Mouse (Mus musculus): ENCODE results near the gene Pcyt1a.

Gene Pcyt1a

DNA sequence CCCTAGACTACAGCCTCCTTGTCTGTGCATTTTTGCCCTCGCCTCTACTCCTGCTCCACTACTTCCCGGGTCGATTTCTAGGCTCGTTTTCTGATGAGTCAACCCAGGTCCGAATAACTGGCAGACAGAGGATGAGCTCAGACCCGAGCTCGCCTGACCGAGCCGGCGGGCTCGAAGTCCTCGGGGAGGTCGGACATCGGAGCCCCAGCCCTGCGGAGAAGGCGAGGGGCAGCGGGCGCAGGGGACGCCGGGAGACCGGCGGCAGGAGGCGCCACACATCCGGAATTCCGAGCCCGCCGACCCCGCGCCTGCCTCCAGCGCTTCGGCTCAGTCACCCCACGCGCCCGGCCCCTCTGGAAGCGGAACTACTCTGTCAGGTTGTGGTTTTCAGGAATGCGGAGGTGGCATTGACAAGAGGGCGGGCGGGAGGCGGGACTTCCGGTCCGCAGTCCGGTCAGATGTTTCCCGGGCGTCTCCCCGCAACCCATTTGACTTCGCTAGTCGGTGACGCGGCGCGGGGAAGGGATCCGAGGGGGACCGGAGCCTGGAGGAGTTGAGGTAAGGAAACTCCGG is at the start of gene Pcyt1a:
TSS of gene Pcyt1a (plus strand) at position 448 of the 573 bp plus-strand sequence.
- peak; percentile 88 for DNase-seq (ENCODE audit: low read depth, low spot score)

DNA sequence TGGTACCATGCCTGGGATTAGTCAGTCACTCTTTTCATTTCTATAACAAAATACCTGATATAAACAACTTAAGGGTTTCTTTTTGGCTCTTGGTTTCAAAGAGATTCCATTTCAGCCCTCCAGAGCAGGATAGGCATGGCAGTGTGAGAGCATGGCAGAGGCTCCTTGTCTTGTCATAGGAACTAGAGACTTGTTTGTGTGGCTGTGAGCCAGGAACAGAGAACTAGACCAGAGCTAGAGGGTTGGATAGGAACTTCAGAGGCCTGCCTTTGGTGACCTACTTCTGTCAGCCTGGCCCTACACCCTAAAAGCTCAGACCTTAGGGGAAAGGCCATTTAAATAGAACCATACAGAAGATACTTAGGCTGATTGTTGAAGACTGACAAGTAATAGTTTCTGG is 47.8 kb upstream of the Pcyt1a start:
- DNase-seq (ENCODE audit: low read depth, low spot score): no peak

DNA sequence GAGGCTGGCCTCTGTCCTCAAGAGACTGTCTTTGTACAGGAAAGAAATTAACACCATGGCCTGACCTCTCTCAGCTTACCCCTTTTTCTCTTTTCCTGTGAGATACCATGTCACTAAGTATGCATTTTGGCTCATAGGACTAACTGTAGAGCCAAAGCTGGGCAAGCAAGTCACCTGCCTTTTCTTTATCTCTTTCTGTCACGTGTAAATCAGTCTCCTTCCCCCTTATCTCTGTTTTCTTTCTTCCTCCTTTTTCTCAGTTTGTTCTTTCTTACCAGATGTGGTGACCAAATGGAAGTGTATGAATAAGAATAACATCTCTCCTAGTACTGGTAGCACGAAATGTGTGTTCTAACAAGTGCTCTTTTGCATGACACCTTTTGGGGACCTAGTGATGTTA is 45.8 kb upstream of the Pcyt1a start:
- no peak for DNase-seq (ENCODE audit: low read depth, low spot score)

DNA sequence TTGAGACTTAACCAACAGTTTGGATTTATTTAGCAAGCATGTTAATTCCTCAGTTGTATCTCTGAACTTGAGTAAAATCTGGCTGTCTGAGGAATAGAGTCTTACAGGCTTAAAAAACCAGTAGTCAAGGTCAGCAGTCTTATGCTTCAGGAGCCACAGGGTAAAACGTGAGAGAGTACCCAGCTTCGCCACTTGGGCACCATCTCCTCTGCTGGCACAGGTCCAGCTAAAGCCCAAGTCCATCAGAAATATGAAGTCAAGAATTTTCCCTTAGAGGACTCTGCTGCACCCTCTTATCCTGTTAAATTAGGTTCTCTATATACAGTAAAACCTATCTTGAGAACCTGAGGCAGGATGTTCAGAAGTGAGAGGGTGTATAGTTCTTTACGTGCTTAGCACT is 43.9 kb upstream of the Pcyt1a start:
- DNase-seq (ENCODE audit: low read depth, low spot score): no peak

DNA sequence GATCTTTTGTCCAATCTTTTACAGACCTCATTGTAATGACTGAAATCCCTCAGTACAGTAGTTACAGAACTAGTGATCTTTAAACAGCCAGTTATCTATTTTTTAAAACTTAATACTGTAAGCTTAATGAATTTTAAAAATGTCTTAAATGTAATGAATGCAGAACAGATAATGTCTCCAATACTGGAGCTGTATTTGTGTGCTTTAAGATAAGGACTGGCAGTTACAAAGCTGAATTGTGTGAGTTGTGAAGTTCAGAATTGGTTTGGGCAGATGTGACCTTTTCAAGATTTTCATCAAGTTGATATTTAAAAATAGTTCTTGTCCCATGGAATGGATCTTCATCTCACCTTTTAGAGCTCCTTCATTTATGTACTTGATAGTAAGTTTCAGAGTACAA is 41.7 kb upstream of the Pcyt1a start:
- no peak for DNase-seq (ENCODE audit: low read depth, low spot score)

DNA sequence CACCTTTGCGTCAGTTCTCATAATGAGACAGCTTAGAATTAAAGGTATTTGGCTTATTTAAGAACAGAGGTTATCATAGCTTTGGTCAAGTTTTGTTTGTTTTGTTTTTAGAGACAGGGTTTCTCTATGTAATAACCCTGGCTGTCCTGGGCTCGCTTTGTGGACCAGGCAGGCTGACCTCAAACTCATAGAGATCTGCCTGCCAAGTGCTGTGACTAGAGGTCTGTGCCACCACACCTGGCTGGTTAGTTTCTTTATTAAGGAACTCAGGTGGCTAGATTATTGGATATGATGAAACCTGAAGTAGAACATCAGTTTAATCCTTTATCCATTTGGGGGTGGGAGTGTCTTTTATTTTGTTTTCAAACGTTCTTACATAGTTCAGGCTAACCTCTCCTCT is 40.9 kb upstream of the Pcyt1a start:
- DNase-seq (ENCODE audit: low read depth, low spot score): no peak

DNA sequence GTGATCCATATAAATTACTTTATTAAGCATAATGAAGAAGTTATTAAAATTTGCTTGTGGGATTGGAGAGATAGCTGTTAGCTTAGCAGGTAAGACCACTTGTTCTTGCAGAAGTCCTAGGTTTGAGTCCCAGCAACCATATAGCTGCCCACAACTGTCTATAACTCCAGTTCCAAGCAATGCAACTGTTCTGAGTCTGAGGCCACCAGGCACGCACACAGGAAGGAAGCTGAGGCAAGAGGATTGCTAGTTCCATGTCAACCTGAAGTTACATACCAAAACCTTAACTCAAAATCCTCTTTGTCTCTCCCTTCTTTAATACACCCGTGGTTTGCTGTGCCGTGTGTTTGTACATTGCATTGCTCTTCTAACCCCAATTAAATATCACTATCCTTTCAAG is 39.8 kb upstream of the Pcyt1a start:
- no peak for DNase-seq (ENCODE audit: low read depth, low spot score)

DNA sequence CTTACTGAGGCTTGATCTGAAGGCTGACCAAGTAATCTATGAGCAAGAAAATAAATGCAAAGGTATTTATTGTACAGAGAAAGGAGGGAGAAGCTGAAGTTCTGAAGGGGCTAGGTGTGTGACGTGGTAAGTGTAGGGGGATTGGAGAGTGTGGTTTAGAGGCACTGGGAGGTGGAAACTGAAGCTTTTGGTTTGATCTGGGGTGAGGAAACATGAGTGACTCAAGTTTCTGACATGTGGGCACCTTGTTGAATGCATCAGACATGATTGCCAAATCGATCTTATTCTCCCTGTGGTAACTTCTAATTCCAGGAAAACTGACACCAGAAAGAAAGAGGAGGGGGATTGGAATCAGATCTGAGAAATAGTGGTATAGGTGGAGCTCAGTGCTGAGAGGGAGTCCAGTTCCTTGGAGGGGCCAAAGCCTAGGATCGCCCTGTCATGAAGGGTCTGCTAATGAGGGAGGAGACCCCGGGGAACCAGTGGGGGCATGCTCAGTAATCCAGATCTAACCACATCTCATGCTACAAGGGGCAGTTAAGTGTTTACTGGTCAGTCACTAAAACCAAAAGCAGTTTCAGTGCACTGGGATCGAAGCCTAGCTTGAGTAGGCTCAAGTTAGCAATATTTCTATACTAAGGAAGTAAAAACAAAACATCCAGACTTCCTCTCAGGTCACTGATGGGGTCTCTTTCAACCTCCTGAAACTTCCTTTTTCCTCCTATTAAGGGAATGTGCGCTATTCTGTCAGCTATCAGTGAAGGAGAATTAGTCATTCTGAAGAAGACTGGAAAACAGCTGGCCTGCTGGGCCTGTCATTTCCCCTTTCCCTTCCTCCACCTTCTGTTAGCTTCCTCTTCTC is 34.8 kb upstream of the Pcyt1a start:
- no peak for DNase-seq (ENCODE audit: low read depth, low spot score)

DNA sequence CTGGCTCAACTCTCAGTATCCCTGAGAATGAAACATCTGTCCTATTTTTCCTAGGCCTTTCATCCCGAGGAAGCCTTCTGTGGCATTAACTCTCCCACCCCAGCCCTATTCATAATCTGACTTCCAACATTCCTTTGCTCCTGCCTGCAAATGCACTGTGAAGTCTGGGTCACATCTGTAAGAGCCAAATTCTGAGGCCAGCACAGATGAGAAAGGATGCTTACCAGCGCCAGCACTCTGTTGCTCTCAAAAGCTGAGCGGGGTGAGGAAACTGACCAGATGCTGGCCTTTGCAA is 34.2 kb upstream of the Pcyt1a start:
- DNase-seq (ENCODE audit: low read depth, low spot score): no peak

DNA sequence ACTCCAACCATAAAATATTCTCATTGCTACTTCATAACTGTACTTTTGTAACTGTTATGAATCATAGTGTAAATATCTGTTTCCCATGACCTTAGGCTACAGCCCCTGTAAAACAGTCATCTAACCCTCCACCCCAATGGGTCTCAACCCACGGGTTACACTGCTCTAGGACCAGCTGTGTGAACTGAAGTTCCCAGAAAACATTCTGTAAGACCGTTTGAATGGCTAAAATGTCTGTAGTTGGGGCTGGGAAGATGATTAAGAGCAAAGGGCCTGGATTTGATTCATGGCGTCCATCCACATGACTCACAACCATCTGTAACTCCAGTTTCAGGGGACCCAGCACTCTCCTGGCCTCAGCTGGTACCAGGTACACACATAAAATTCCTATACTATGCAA is 32.5 kb upstream of the Pcyt1a start:
- DNase-seq (ENCODE audit: low read depth, low spot score): no peak

DNA sequence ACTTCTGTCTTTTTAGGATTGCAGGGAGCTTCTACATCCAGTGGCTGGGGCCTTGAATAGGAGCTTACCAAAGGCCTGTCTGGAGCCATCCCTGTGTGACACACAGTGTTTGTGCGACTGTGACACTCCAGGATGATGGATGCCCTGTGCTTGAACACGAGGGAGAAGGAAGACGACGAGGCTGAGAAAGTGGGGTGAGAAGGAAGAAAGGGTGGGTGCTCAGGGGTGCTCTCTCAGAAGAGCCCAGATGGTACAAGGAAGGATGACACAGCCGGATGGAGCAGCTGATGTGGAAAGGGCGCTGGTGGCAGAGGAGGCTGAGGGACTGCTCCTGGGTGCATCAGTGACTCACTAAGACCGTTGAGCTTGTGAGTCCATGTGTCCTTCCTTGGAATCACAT is 30.5 kb upstream of the Pcyt1a start, which contains the start of gene Tm4sf19:
TSS of gene Tm4sf19 (plus strand) at position 240 of the 400 bp plus-strand sequence.
- DNase-seq (ENCODE audit: low read depth, low spot score): no peak

DNA sequence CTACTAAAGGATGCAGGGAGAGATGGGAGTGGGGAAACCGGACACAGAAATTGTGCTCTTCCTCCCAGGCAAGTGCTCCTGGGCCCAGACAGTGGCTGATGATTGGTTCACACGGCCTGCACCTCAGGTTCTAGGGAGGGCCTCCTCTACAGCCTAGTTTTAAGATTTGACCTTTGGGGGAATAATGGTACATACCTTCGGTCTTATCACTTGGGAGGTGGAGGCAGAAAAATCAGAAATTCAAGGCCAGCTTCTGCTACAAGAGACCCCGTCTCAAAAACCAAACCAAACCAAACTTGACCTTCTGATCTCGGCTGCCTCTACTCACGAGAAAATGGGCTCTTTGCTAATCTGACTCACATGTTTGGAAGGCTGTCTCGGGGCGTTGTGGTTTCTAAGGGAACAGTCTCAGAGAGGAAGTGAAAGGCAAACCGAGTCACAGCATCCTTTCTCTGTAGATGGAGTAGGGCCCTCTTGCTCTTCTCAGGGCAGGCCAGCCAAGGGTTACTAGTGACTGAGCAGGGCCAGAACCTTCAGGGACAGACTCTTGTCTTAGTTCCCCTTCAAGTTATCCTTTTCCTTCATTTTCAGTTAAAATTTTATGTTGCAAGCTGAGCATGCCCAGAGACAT is 29.3 kb upstream of the Pcyt1a start:
- DNase-seq (ENCODE audit: low read depth, low spot score): peak; percentile 22

DNA sequence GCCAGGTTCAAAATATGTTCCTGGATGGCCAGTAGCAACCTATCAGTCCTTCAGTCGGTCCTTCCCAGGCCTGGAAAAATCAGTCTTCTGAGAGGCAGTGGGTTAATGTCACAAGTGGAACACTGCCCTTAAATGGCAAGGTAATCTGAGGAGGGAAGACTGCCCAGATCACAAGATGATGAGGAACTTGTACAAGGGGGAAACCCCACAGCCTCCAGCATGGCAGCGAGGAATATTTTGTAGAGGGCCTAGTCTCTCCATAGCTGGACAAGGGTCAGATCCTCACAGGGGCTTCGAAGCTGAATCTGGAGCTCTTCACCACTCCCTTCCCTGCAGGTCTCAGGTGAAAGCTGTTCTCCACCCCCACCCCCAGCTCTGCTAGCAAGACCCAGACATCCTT is 27.9 kb upstream of the Pcyt1a start:
- DNase-seq (ENCODE audit: low read depth, low spot score): no peak

DNA sequence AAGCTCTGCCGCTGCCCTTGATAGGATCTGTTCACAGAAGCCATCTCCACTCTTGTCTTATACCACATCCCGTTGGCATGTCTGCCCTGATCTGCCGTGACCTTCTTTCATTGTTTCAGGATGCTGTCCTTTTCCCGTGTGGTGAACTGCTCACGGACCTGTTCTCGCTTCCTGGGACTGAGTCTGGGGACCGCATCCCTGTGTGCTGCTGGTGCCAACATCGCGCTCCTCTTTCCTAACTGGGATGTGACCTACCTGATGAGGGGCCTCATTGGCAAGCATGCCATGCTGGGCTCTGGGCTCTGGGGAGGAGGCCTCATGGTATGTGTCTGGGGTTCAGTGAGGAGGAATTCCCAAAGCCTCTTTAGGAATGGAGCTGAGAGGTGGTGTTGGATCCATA is 25.0 kb upstream of the Pcyt1a start:
- no peak for DNase-seq (ENCODE audit: low read depth, low spot score)

DNA sequence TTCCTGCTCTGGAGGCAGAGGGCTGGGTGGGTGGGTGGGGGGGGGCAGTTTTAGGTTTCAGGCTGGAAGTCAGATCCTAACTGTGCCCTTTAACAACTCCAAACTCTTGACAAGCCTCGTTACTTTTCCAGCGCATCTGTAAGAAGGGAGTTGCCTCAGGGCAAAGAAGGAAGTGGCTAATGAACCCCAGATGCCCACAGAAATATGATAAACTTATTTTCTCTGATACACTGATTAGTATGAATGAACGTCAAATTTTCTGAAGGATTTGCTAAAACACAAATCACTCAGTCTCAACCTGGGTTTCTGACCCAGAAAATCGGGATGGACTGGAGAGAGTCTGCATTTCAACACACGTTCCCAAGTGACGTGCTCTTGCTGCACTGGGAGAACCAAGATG is 24.1 kb upstream of the Pcyt1a start:
- no peak for DNase-seq (ENCODE audit: low read depth, low spot score)

DNA sequence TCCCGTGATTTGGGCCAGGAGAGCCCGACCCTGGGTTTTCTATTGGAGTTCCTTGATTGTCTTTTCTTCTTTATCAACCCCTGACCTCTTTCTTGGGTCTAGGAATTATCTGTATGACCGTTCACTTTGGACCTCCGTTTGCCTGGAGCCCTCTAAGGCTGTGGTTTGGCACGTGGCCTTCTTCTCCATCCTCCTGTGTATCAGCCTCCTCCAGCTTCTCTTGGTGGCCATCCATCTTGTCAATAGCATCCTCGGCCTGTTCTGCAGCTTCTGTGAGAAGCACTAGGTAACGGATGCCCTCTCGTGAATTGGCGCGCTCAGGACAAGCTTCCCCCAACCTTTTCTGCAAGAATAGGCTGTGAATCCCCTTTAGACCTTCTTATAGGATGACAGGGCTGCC is 23.0 kb upstream of the Pcyt1a start:
- no peak for DNase-seq (ENCODE audit: low read depth, low spot score)

DNA sequence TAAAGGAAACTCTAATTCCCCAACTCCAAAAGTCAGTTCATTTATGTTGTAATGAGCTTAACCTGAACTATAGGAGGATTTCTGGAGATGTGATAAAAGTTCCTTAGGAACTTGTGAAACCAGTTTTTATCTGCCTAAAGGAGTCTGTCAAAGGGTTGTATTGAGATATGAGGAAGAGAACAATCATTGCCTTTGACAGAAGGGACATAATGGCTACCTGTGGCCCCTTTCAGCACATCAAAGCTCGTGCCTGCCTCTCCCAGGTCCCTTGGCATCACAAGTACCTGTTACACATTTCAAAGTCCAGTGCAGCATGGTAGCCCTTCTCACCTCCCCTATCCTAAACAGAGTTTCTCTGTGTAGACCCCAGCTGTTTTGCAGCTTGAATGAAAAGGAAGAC is 13.3 kb upstream of the Pcyt1a start:
- no peak for DNase-seq (ENCODE audit: low read depth, low spot score)

DNA sequence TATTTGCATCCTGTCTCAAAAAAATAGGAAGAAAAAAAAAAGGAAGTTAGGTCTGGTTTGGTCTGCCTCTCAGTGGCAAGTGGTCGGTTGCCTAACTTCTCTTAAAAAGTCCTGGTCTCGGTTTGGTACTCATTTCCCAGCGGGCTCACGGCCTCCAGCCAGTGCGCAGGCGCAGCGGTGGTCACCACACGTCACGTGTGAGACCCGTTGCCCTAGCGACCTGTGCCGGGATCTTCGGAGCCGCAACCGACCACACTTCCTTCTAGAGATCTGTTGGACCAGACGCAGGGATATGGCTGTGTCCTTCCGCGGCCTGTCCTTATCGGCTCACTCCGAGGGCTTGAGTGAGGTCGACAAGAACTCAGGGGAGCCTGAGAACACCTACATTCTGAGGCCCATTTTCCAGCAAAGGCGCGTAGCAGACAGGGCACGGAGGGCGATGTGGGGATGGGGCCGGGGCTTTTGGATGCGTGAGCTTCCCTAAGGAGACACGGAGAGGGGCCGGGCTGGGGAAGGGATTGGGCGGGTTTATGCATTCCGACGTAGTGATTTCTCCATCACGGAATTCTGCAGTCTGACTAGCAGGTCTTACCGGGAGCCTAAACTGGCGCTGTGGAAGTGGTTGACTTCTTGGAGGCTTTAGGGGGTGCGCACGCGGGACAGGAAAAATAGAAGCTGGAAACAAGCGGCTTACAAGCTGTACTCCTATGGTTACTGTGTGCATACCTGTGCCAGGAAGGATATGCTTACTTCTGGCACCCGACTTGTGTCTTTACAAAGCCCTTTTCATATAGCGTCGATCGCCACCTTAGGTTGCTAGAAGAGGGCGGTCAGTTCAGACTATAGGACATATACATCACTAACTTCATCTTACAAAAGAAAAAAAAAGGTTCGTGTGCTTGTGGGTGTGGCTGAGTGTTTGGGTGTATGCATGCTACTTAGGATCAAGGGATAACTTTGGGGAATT is 10.9 kb upstream of the Pcyt1a start, which contains the start of gene Tctex1d2:
TSS of gene Tctex1d2 (plus strand) at position 186 of the 967 bp plus-strand sequence.
- peak; percentile 94 for DNase-seq (ENCODE audit: low read depth, low spot score)

DNA sequence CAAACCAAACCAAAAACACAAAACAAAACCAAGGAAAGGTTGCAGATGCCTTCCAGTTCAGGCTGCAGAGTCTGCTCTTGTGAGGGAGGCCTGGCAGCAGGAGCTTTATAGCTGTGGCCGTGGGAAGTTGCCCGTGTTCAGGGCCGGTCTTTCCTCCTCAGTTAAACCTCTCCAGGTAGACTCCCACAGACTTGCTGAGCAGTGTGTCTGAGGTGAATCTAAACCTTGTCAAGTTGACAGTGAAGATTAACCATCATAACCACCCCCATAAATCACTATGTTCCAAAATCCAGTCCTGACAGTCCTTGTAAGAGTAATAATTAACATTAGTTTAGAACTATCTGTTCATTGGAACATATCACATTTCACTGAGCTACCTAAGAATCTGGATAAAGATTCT is 3.2 kb upstream of the Pcyt1a start:
- no peak for DNase-seq (ENCODE audit: low read depth, low spot score)

DNA sequence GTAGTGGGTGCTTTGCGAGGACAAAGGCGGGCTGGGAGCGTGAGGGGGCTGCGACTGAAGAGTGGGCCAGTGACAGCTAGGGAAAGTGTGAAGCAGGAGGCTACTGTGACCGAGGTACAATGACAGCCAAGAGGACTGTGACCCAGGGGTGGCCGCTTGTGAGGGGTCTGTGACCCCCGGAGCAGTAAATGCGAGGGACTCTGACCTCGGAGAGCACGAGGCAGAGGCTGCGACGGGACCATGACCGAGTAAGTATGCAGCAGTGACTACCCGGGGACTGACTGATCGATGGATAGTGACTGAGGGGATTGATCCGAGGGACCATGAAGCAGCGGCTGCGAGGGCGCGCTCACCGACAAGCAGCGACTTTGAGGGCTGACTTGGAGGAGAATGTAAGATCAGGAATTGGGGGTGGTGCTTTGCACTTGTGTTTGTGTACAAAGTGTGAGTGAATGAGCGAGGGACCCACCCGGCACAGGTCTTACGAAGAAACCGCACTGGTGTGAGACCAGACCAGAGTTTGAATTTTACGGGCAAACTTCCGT is 398 bp downstream of the Pcyt1a start:
- peak; percentile 50 for DNase-seq (ENCODE audit: low read depth, low spot score)

DNA sequence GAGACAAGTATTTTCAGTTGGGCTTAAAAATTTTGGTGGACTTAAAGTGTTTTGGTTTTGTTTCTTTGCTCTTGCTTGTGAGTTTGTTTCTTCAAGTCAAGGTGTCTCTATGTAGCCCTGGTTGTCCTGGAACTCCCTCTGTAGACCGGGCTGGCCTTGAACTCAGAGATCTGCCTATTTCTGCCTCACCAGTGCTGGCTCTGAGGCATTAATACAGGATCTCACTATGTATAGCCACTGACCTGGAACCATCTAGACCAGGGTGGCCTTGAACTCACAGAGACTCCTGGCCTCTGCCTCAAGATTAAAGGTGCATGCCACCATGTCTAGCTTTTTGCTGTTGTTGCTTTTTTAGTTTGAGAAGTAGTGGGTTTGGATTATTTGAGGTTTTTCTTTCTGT is 1.2 kb downstream of the Pcyt1a start:
- no peak for DNase-seq (ENCODE audit: low read depth, low spot score)

DNA sequence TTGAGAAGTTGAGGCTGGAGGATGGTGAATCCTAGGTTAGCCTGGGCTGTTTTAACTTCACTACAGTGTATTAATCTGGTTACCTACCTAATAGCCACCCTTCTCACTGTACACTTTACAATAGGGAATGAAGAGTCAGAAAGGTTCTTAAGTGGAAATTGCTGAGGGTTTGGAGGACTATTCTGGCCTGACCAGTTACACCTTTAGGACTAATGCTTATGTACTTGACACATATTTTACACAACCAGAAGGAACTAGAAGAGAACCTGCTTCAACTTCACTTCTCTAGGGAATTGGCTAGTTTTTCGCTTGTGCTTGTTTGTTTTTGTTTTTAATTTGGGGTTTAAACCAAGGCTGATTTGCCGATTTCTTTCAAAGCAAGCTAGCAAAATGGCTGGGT is 2.4 kb downstream of the Pcyt1a start:
- DNase-seq (ENCODE audit: low read depth, low spot score): no peak

Measured in CD4-positive, CD25-positive, alpha-beta regulatory T cell, adult 2 months (primary cell).